Mouse (Mus musculus): ENCODE results near the gene Appbp2.
A peak's percentile ranks its signal among the peaks of the same experiment; 100 is the strongest.

Appbp2 gene

GRCm38 (mm10) chr11:85234990-85235841, at the start of gene Appbp2:
Appbp2 (minus strand) TSS chr11:85235130.
- peak; percentile 87 to 91 for DNase-seq (ENCODE audit: low spot score in 2 of 2)

GRCm38 (mm10) chr11:85281219-85281878, 46.4 kb upstream of the Appbp2 start:
- DNase-seq (ENCODE audit: low spot score in 2 of 2): no peak

GRCm38 (mm10) chr11:85278175-85278574, 43.2 kb upstream of the Appbp2 start:
- no peak for DNase-seq (ENCODE audit: low spot score in 2 of 2)

GRCm38 (mm10) chr11:85277609-85278008, 42.7 kb upstream of the Appbp2 start:
- no peak for DNase-seq (ENCODE audit: low spot score in 2 of 2)

GRCm38 (mm10) chr11:85275151-85275550, 40.2 kb upstream of the Appbp2 start:
- DNase-seq (ENCODE audit: low spot score in 2 of 2): no peak

GRCm38 (mm10) chr11:85273299-85273698, 38.4 kb upstream of the Appbp2 start:
- no peak for DNase-seq (ENCODE audit: low spot score in 2 of 2)

- peak in 1 of 2 experiments; percentile 19 for DNase-seq (ENCODE audit: low spot score in 2 of 2)
These were observed 35.7 kb upstream of the Appbp2 start for GRCm38 (mm10) chr11:85270631-85271030.

- no peak for DNase-seq (ENCODE audit: low spot score in 2 of 2)
These were observed 32.5 kb upstream of the Appbp2 start for GRCm38 (mm10) chr11:85267393-85267792.

GRCm38 (mm10) chr11:85264635-85265034, 29.7 kb upstream of the Appbp2 start:
- no peak for DNase-seq (ENCODE audit: low spot score in 2 of 2)

- DNase-seq (ENCODE audit: low spot score in 2 of 2): peak; percentile 36 to 66
These were observed 26.3 kb upstream of the Appbp2 start for GRCm38 (mm10) chr11:85261192-85261591.

GRCm38 (mm10) chr11:85258966-85259365, 24.0 kb upstream of the Appbp2 start:
- DNase-seq (ENCODE audit: low spot score in 2 of 2): no peak

- DNase-seq (ENCODE audit: low spot score in 2 of 2): no peak
These were observed 20.6 kb upstream of the Appbp2 start for GRCm38 (mm10) chr11:85255471-85256027.

- no peak for DNase-seq (ENCODE audit: low spot score in 2 of 2)
These were observed 18.7 kb upstream of the Appbp2 start for GRCm38 (mm10) chr11:85253641-85254040.

GRCm38 (mm10) chr11:85253006-85253405, 18.1 kb upstream of the Appbp2 start:
- DNase-seq (ENCODE audit: low spot score in 2 of 2): no peak

GRCm38 (mm10) chr11:85251955-85252354, 17.0 kb upstream of the Appbp2 start:
- DNase-seq (ENCODE audit: low spot score in 2 of 2): no peak

- no peak for DNase-seq (ENCODE audit: low spot score in 2 of 2)
These were observed 15.5 kb upstream of the Appbp2 start for GRCm38 (mm10) chr11:85250467-85250866.

GRCm38 (mm10) chr11:85249338-85249737, 14.4 kb upstream of the Appbp2 start:
- no peak for DNase-seq (ENCODE audit: low spot score in 2 of 2)

- no peak for DNase-seq (ENCODE audit: low spot score in 2 of 2)
These were observed 13.2 kb upstream of the Appbp2 start for GRCm38 (mm10) chr11:85248151-85248550.

GRCm38 (mm10) chr11:85241226-85241625, 6.3 kb upstream of the Appbp2 start:
- no peak for DNase-seq (ENCODE audit: low spot score in 2 of 2)

GRCm38 (mm10) chr11:85240211-85240610, 5.3 kb upstream of the Appbp2 start:
- no peak for DNase-seq (ENCODE audit: low spot score in 2 of 2)

GRCm38 (mm10) chr11:85234363-85234989, 454 bp downstream of the Appbp2 start:
- peak; percentile 63 to 77 for DNase-seq (ENCODE audit: low spot score in 2 of 2)

GRCm38 (mm10) chr11:85233676-85234210, 1.2 kb downstream of the Appbp2 start:
- DNase-seq (ENCODE audit: low spot score in 2 of 2): no peak

Data from cerebellum, postnatal 4 days (tissue).